Mouse (Mus musculus): ENCODE results near the gene Ghrl.
A peak's percentile ranks its signal among the peaks of the same experiment; 100 is the strongest.
"Not testable (repeated sequence)": the region's sequence is repeated elsewhere in the genome, so short reads cannot be mapped to it uniquely, and the experiment has no call there.

Gene Ghrl

GRCm38 (mm10) chr6:113719878-113720277, at the start of gene Ghrl:
TSS of gene Ghrl (minus strand) at chr6:113719880.
- no peak for DNase-seq (ENCODE audit: low spot score in 2 of 2)

- DNase-seq (ENCODE audit: low spot score in 2 of 2): no peak
Measured at GRCm38 (mm10) chr6:113768804-113769203, 49.1 kb upstream of the Ghrl start.

GRCm38 (mm10) chr6:113761644-113762043, 42.0 kb upstream of the Ghrl start:
- peak in 1 of 2 experiments; percentile 65 for DNase-seq (ENCODE audit: low spot score in 2 of 2)

- DNase-seq (ENCODE audit: low spot score in 2 of 2): no peak
Measured at GRCm38 (mm10) chr6:113749119-113749685, 29.5 kb upstream of the Ghrl start.

GRCm38 (mm10) chr6:113748351-113748750, 28.7 kb upstream of the Ghrl start:
- no peak for DNase-seq (ENCODE audit: low spot score in 2 of 2)

GRCm38 (mm10) chr6:113747284-113747683, 27.6 kb upstream of the Ghrl start:
- DNase-seq (ENCODE audit: low spot score in 2 of 2): peak in 1 of 2 experiments; percentile 60

GRCm38 (mm10) chr6:113745117-113745516, 25.4 kb upstream of the Ghrl start:
- no peak for DNase-seq (ENCODE audit: low spot score in 2 of 2)

- DNase-seq (ENCODE audit: low spot score in 2 of 2): no peak
Measured at GRCm38 (mm10) chr6:113743111-113743510, 23.4 kb upstream of the Ghrl start.

- no peak for DNase-seq (ENCODE audit: low spot score in 2 of 2)
Measured at GRCm38 (mm10) chr6:113742321-113742720, 22.6 kb upstream of the Ghrl start.

GRCm38 (mm10) chr6:113741425-113741824, 21.7 kb upstream of the Ghrl start:
- no peak for DNase-seq (ENCODE audit: low spot score in 2 of 2)

GRCm38 (mm10) chr6:113740236-113741217, 20.8 kb upstream of the Ghrl start, which contains the start of gene Sec13:
TSS of gene Sec13 (minus strand) at chr6:113740743.
- DNase-seq (ENCODE audit: low spot score in 2 of 2): peak; percentile 94 to 95

- DNase-seq (ENCODE audit: low spot score in 2 of 2): no peak
Measured at GRCm38 (mm10) chr6:113737318-113738046, 17.8 kb upstream of the Ghrl start.

- no peak for DNase-seq (ENCODE audit: low spot score in 2 of 2)
Measured at GRCm38 (mm10) chr6:113731296-113731695, 11.6 kb upstream of the Ghrl start.

GRCm38 (mm10) chr6:113728181-113728580, 8.5 kb upstream of the Ghrl start:
- DNase-seq (ENCODE audit: low spot score in 2 of 2): no peak

- DNase-seq (ENCODE audit: low spot score in 2 of 2): no peak
Measured at GRCm38 (mm10) chr6:113721061-113721460, 1.4 kb upstream of the Ghrl start.

GRCm38 (mm10) chr6:113717541-113717940, 2.1 kb downstream of the Ghrl start:
- DNase-seq (ENCODE audit: low spot score in 2 of 2): no peak

GRCm38 (mm10) chr6:113714797-113715196, 4.9 kb downstream of the Ghrl start:
- no peak for DNase-seq (ENCODE audit: low spot score in 2 of 2)

GRCm38 (mm10) chr6:113714276-113714675, 5.4 kb downstream of the Ghrl start:
- no peak for DNase-seq (ENCODE audit: low spot score in 2 of 2)

GRCm38 (mm10) chr6:113713389-113713788, 6.3 kb downstream of the Ghrl start:
- DNase-seq (ENCODE audit: low spot score in 2 of 2): not testable (repeated sequence)

GRCm38 (mm10) chr6:113712718-113713117, 7.0 kb downstream of the Ghrl start:
- no peak for DNase-seq (ENCODE audit: low spot score in 2 of 2)

- peak; percentile 45 to 50 for DNase-seq (ENCODE audit: low spot score in 2 of 2)
Measured at GRCm38 (mm10) chr6:113697222-113698205, 22.2 kb downstream of the Ghrl start.
